Mouse (Mus musculus): ENCODE data around the gene Bcl2l14.

DNA sequence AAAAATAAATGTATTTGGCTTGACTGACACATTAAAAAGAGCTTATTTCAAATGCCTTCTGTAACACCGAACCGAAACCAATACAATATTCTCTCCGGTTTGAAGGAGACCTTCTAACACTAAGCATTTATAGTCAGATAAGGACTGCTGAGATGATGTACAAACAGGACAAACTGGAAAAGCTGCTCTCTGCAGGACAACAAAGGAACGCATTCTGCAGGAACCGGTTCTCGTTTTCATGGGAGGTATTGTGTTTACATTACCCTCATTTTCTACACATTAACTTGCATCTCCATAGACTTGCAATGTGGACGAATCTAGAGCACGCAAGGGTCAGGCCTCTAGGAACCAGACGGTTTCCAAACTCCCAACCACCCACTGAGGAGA lies 7.6 kb downstream of the Bcl2l14 start:
- TF ChIP-seq CTCF (conservative IDR thresholded peaks at IDR 0.05; ENCODE audit: low read length) (no peak), POU5F1 (IDR thresholded peaks at IDR 0.05; ENCODE audit: borderline replicate concordance, low read length) (no peak)
